Mouse (Mus musculus) gastrocnemius, postnatal 4 days (tissue): ENCODE measurements around the gene 2510009E07Rik. TPM values are rescaled to one million over a fixed set of nuclear protein-coding genes. Genes with fewer than 3 reads are reported as not detected.

Experiments
- total RNA-seq, 2 experiments: library from RNA; stranded (reverse); gene quantifications; 2 replicates each; pipeline ENCODE4 v1.2.3; 2021

Gene 2510009E07Rik
- total RNA-seq, 2 experiments from 2014 or later: 39.7 to 44.2 TPM

Other genes with a start within 250 kb of the 2510009E07Rik start
- 1 to 10 TPM; 4.0 to 4.7 TPM for gene Ehhadh, start 93.1 kb upstream of the 2510009E07Rik start, total RNA-seq
- gene Map3k13, start 99.7 kb upstream of the 2510009E07Rik start, total RNA-seq: under 1 TPM; 0.66 to 0.73 TPM